Mouse (Mus musculus) midbrain, embryonic 12.5 days (tissue): ENCODE measurements around the gene Kynu. TPM values are rescaled to one million over a fixed set of nuclear protein-coding genes. Genes with fewer than 3 reads are reported as not detected.
A peak's percentile ranks its signal among the peaks of the same experiment; 100 is the strongest.

Source experiments
- ATAC-seq: fragments of 200-750 bp; cut with Nextera tagmentation; 2 replicates; pipeline ENCODE4 v1.8.0; 2017; ENCODE audit warnings: low read depth, moderate TSS enrichment, moderate library complexity; ENCODE audit not compliant: low FRiP score
- H3K27ac ChIP-seq: fragments of 300-500 bp; sonication (generic); replicated peaks from 2 replicates; pipeline ENCODE4 v1.5.1; 2016; ENCODE audit warnings: mild to moderate bottlenecking
- H3K27me3 ChIP-seq: fragments of 300-500 bp; sonication (generic); 2 replicates; pipeline ENCODE4 v1.6.1; 2016; ENCODE audit warnings: mild to moderate bottlenecking
- H3K36me3 ChIP-seq: fragments of 300-500 bp; sonication (generic); 2 replicates; pipeline ENCODE4 v1.6.1; 2016
- H3K4me1 ChIP-seq: fragments of 300-500 bp; sonication (generic); 2 replicates; pipeline ENCODE4 v1.6.1; 2016
- H3K4me2 ChIP-seq: fragments of 300-500 bp; sonication (generic); replicated peaks from 2 replicates; pipeline ENCODE4 v1.6.1; 2016; ENCODE audit warnings: mild to moderate bottlenecking, moderate library complexity
- H3K4me3 ChIP-seq: fragments of 300-500 bp; sonication (generic); 2 replicates; pipeline ENCODE4 v1.5.1; 2016; ENCODE audit warnings: mild to moderate bottlenecking
- H3K9ac ChIP-seq: fragments of 300-500 bp; sonication (generic); replicated peaks from 2 replicates; pipeline ENCODE4 v1.6.1; 2016; ENCODE audit warnings: mild to moderate bottlenecking, moderate library complexity
- H3K9me3 ChIP-seq: fragments of 300-500 bp; sonication (generic); 2 replicates; pipeline ENCODE4 v1.6.1; 2016; ENCODE audit warnings: mild to moderate bottlenecking
- WGBS: fragments of 180-500 bp; shearing (Covaris S2); methylation state at CpG from one replicate; pipeline ENCODE4 v1.1.7; 2016; 5-methylcytosine and 5-hydroxymethylcytosine counted together
- polyA plus RNA-seq: library from polyadenylated mRNA; unstranded; fragments of >200 nt; fragmentation: Nextera tagmentation; extraction: Ambion mirVana; gene quantifications from 2 replicates; pipeline ENCODE4 v1.2.1, GENCODE M21; 2016

The Kynu gene
- polyA plus RNA-seq, 1 experiment from 2014 or later, result 1.5 TPM

GRCm38 (mm10) chr2:43573526-43573925 is 18.4 kb downstream of the Kynu start:
- H3K4me2 ChIP-seq, result no peak overlapping the region
- ATAC-seq, result peak; percentile 38; the same call in 1 of the 2 replicates
- no peaks in the 10 kb centered on the region for H3K4me1 ChIP-seq
- H3K27ac ChIP-seq, result no peak overlapping the region
- no peak overlapping the region for H3K9ac ChIP-seq
- H3K27me3 ChIP-seq, result no peaks in the 10 kb centered on the region
- H3K4me3 ChIP-seq, result no peak overlapping the region
- no peaks in the 10 kb centered on the region for H3K9me3 ChIP-seq
- WGBS, result 85% methylated on average over 1 of the region's 1 CpGs
- no peaks in the 10 kb centered on the region for H3K36me3 ChIP-seq

GRCm38 (mm10) chr2:43583243-43583812 is 28.2 kb downstream of the Kynu start:
- no peaks in the 10 kb centered on the region for H3K9me3 ChIP-seq
- no peak overlapping the region for H3K4me3 ChIP-seq
- H3K4me1 ChIP-seq, result no peaks in the 10 kb centered on the region
- H3K27ac ChIP-seq, result no peak overlapping the region
- no peak for ATAC-seq
- WGBS, result 26% methylated on average over 8 of the region's 8 CpGs
- H3K36me3 ChIP-seq, result no peaks in the 10 kb centered on the region
- H3K9ac ChIP-seq, result no peak overlapping the region
- H3K27me3 ChIP-seq, result no peaks in the 10 kb centered on the region
- no peak overlapping the region for H3K4me2 ChIP-seq

DNA sequence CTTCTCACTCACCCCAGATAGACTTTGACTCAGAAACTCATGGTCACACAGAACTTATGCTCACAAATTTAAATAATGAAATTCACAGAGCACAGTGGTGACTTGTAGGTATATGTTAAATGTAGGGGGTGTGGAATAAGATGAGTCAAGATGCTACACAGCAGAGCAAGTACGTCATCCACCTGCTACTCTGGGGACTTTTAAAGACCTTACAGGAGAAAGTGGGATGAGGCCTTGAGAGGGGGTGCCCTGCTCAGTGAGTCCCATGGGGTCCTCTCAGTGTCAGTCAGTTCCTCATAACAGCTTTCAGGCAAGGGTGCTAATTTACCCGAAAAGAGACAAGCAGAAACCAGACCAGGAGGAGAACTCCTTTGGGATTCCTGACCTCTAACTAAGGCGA is 30.4 kb downstream of the Kynu start:
- no peaks in the 10 kb centered on the region for H3K36me3 ChIP-seq
- no peak overlapping the region for H3K27ac ChIP-seq
- no peak overlapping the region for H3K9ac ChIP-seq
- WGBS, result 88% methylated on average over 3 of the region's 3 CpGs
- H3K9me3 ChIP-seq, result no peaks in the 10 kb centered on the region
- no peaks in the 10 kb centered on the region for H3K27me3 ChIP-seq
- H3K4me2 ChIP-seq, result no peak overlapping the region
- ATAC-seq, result no peak
- no peaks in the 10 kb centered on the region for H3K4me1 ChIP-seq
- H3K4me3 ChIP-seq, result no peak overlapping the region

DNA sequence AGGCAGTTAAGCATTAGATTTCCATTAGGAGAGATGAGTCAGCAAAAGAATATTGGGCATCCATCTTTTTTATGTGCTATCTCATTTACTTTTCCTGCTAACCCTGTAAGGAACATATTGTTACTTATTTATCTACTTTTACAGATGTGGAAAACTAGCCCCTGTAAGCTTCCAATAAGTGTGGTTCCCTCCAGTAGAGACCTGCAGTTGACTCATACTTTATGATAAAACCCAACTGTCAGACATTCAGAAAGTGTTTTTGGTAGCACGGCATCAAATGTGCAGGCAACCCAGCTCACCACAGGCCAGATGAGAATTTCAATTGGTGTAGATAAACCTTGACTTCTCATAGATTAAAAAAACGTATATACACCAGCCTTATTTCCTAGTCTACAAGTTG is 32.7 kb downstream of the Kynu start:
- 82% methylated on average over 2 of the region's 2 CpGs for WGBS
- ATAC-seq, result no peak
- Histone ChIP-seq H3K4me3 (no peak overlapping the region), H3K36me3 (no peaks in the 10 kb centered on the region), H3K9me3 (no peaks in the 10 kb centered on the region), H3K27ac (no peak overlapping the region), H3K27me3 (no peaks in the 10 kb centered on the region), H3K4me2 (no peak overlapping the region), H3K9ac (no peak overlapping the region), H3K4me1 (no peaks in the 10 kb centered on the region)

GRCm38 (mm10) chr2:43592001-43592704 is 37.0 kb downstream of the Kynu start:
- Histone ChIP-seq H3K4me1 (no peaks in the 10 kb centered on the region), H3K4me2 (no peak overlapping the region), H3K27ac (no peak overlapping the region), H3K9me3 (no peaks in the 10 kb centered on the region), H3K4me3 (no peak overlapping the region), H3K36me3 (no peaks in the 10 kb centered on the region), H3K27me3 (no peaks in the 10 kb centered on the region), H3K9ac (no peak overlapping the region)
- ATAC-seq, result no peak
- 61% methylated on average over 1 of the region's 1 CpGs for WGBS

DNA sequence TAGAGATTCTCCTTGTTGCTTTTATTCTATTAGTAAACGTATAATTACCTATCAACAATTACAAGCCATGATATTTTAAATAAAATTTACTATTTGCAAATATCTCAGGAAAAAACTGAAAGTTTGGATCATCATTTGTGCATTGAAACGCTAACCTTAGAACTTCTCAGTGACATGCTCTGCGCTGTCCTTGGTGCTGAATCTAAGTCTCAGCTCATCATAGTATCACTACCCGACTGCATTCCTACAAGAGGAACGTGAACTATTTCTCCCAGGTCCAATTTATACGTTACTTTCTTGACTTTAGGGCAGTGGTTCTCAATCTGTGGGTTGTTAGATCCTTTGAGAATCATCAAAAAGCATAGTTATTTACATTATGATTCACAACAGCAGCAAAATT is 58.4 kb downstream of the Kynu start:
- no peaks in the 10 kb centered on the region for H3K4me1 ChIP-seq
- H3K4me3 ChIP-seq, result no peak overlapping the region
- WGBS, result 12% methylated on average over 6 of the region's 6 CpGs
- no peak overlapping the region for H3K9ac ChIP-seq
- no peak overlapping the region for H3K27ac ChIP-seq
- no peak for ATAC-seq
- no peak overlapping the region for H3K4me2 ChIP-seq
- H3K36me3 ChIP-seq, result no peaks in the 10 kb centered on the region
- H3K9me3 ChIP-seq, result no peaks in the 10 kb centered on the region
- H3K27me3 ChIP-seq, result no peaks in the 10 kb centered on the region

GRCm38 (mm10) chr2:43621140-43621539 is 66.0 kb downstream of the Kynu start:
- H3K27me3 ChIP-seq, result no peaks in the 10 kb centered on the region
- H3K4me1 ChIP-seq, result no peaks in the 10 kb centered on the region
- H3K9me3 ChIP-seq, result no peaks in the 10 kb centered on the region
- no peak overlapping the region for H3K27ac ChIP-seq
- no peak overlapping the region for H3K4me2 ChIP-seq
- H3K4me3 ChIP-seq, result no peak overlapping the region
- ATAC-seq, result no peak
- H3K36me3 ChIP-seq, result no peaks in the 10 kb centered on the region
- no peak overlapping the region for H3K9ac ChIP-seq

- Histone ChIP-seq H3K27me3 (no peaks in the 10 kb centered on the region), H3K27ac (no peak overlapping the region), H3K36me3 (no peaks in the 10 kb centered on the region), H3K4me1 (no peaks in the 10 kb centered on the region), H3K4me2 (no peak overlapping the region), H3K4me3 (no peak overlapping the region), H3K9me3 (no peaks in the 10 kb centered on the region), H3K9ac (no peak overlapping the region)
- peak; percentile 41; the same call in 1 of the 2 replicates for ATAC-seq
- WGBS, result 0% methylated on average over 1 of the region's 1 CpGs
Observed at GRCm38 (mm10) chr2:43622844-43623243, 67.7 kb downstream of the Kynu start.

GRCm38 (mm10) chr2:43631786-43632185 is 76.7 kb downstream of the Kynu start:
- Histone ChIP-seq H3K27ac (no peak overlapping the region), H3K4me2 (no peak overlapping the region), H3K4me3 (no peak overlapping the region), H3K9me3 (no peaks in the 10 kb centered on the region), H3K9ac (no peak overlapping the region), H3K4me1 (no peaks in the 10 kb centered on the region), H3K36me3 (no peaks in the 10 kb centered on the region), H3K27me3 (no peaks in the 10 kb centered on the region)
- ATAC-seq, result no peak

- no peak overlapping the region for H3K9ac ChIP-seq
- H3K4me1 ChIP-seq, result no peaks in the 10 kb centered on the region
- H3K27me3 ChIP-seq, result no peaks in the 10 kb centered on the region
- no peaks in the 10 kb centered on the region for H3K9me3 ChIP-seq
- H3K36me3 ChIP-seq, result no peaks in the 10 kb centered on the region
- H3K4me3 ChIP-seq, result no peak overlapping the region
- no peak overlapping the region for H3K27ac ChIP-seq
- no peak for ATAC-seq
- H3K4me2 ChIP-seq, result no peak overlapping the region
Observed at GRCm38 (mm10) chr2:43636498-43636897, 81.4 kb downstream of the Kynu start.

- H3K27me3 ChIP-seq, result no peaks in the 10 kb centered on the region
- H3K9ac ChIP-seq, result no peak overlapping the region
- 86% methylated on average over 2 of the region's 2 CpGs for WGBS
- H3K9me3 ChIP-seq, result no peaks in the 10 kb centered on the region
- H3K36me3 ChIP-seq, result no peaks in the 10 kb centered on the region
- H3K4me3 ChIP-seq, result no peak overlapping the region
- no peak overlapping the region for H3K27ac ChIP-seq
- H3K4me1 ChIP-seq, result no peaks in the 10 kb centered on the region
- ATAC-seq, result no peak
- H3K4me2 ChIP-seq, result no peak overlapping the region
Observed at GRCm38 (mm10) chr2:43646962-43647361, 91.8 kb downstream of the Kynu start.

DNA sequence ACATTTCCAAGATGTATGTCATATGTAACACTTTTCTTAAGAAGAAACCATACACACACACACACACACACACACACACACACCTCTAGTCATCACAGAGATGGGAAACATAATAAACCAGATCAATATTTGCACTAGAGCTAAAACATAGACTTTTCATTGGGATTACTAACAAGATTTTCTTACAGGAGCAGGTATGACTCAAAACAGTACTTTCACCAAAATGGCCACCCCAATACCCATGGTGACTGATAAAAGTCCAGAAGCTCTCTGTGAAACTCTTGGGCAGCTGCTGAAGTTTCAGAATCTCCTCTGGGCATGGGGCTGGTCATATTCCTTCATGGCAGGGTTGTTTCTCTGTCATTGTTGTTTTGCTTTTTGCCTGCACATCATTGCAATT is 114.5 kb downstream of the Kynu start:
- Histone ChIP-seq H3K4me1 (no peaks in the 10 kb centered on the region), H3K36me3 (no peaks in the 10 kb centered on the region), H3K27ac (no peak overlapping the region), H3K4me3 (no peak overlapping the region), H3K27me3 (no peaks in the 10 kb centered on the region), H3K4me2 (no peak overlapping the region), H3K9me3 (no peaks in the 10 kb centered on the region), H3K9ac (no peak overlapping the region)
- ATAC-seq, result no peak

DNA sequence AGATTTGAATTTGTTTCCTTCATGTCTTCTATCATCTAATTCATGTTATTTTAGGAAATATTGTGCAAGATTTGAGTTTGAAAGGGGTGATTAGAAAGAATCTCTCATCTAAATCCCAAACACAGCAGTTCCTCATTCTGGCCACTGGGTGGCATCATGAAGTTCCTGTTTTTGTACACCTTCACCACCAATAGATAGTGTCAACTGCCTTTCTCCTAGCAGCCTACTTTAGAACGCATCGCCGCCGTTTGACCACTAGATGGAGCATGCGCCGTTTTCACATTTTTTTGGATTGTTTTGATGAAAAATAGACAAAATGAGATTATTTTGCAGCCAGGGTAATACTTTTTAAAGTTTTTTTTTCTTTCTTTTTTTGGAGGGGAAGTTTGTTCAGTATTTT is 118.5 kb downstream of the Kynu start:
- H3K27me3 ChIP-seq, result no peaks in the 10 kb centered on the region
- no peak overlapping the region for H3K4me3 ChIP-seq
- ATAC-seq, result peak; percentile 90
- no peak overlapping the region for H3K9ac ChIP-seq
- no peak overlapping the region for H3K27ac ChIP-seq
- 2% methylated on average over 6 of the region's 6 CpGs for WGBS
- H3K4me1 ChIP-seq, result no peaks in the 10 kb centered on the region
- no peaks in the 10 kb centered on the region for H3K9me3 ChIP-seq
- H3K4me2 ChIP-seq, result no peak overlapping the region
- H3K36me3 ChIP-seq, result no peaks in the 10 kb centered on the region
